Mouse (Mus musculus) kidney, embryonic 16.5 days (tissue): ENCODE results near the gene Strip1. TPM values are rescaled to one million over a fixed set of nuclear protein-coding genes. Genes with fewer than 3 reads are reported as not detected.

Source experiments
- ATAC-seq: fragments of 200-750 bp; cut with Nextera tagmentation; 2 replicates; pipeline ENCODE4 v1.8.0; 2017; ENCODE audit warnings: moderate TSS enrichment; ENCODE audit not compliant: low FRiP score, low TSS enrichment
- H3K27ac ChIP-seq: fragments of 300-500 bp; sonication (generic); 2 replicates; pipeline ENCODE4 v1.5.1; 2014; ENCODE audit warnings: low read length
- H3K27me3 ChIP-seq: fragments of 300-500 bp; sonication (generic); 2 replicates; pipeline ENCODE4 v1.6.1; 2014; ENCODE audit warnings: low read length, control low read depth, mixed read lengths; ENCODE audit not compliant: insufficient read depth
- H3K36me3 ChIP-seq: fragments of 300-500 bp; sonication (generic); 2 replicates; pipeline ENCODE4 v1.6.1; 2014; ENCODE audit warnings: low read length, control low read depth, mixed read lengths; ENCODE audit not compliant: insufficient read depth
- H3K4me1 ChIP-seq: fragments of 300-500 bp; sonication (generic); 2 replicates; pipeline ENCODE4 v1.6.1; 2014; ENCODE audit warnings: low read length, control low read depth, mixed read lengths; ENCODE audit not compliant: insufficient read depth
- H3K4me2 ChIP-seq: fragments of 300-500 bp; sonication (generic); replicated peaks from 2 replicates; pipeline ENCODE4 v1.6.1; 2014; ENCODE audit warnings: low read depth, low read length
- H3K4me3 ChIP-seq: fragments of 300-500 bp; sonication (generic); 2 replicates; pipeline ENCODE4 v1.5.1; 2014; ENCODE audit warnings: mild to moderate bottlenecking, low read length
- H3K9ac ChIP-seq: fragments of 300-500 bp; sonication (generic); replicated peaks from 2 replicates; pipeline ENCODE4 v1.6.1; 2014; ENCODE audit warnings: low read length
- H3K9me3 ChIP-seq: fragments of 300-500 bp; sonication (generic); 2 replicates; pipeline ENCODE4 v1.6.1; 2016; ENCODE audit warnings: low read length, control low read depth
- WGBS: fragments of 180-500 bp; shearing (Covaris S2); extraction: QIAGEN DNeasy Blood & Tissue Kit; methylation state at CpG from one replicate; pipeline ENCODE4 v1.1.7; 2014; 5-methylcytosine and 5-hydroxymethylcytosine counted together
- polyA plus RNA-seq: library from polyadenylated mRNA; unstranded; fragments of >200 nt; fragmentation: Nextera tagmentation; extraction: Ambion mirVana; gene quantifications from 2 replicates; pipeline ENCODE4 v1.2.1, GENCODE M21; 2015

The Strip1 gene
- polyA plus RNA-seq, 1 experiment from 2014 or later: 46.8 TPM

GRCm38 (mm10) chr3:107597586-107598389, 33.7 kb downstream of the Strip1 start:
- Histone ChIP-seq H3K4me2 (no peak overlapping the region), H3K27me3 (peaks cover 81% of the 10 kb centered on the region), H3K9me3 (no peaks in the 10 kb centered on the region), H3K4me1 (peaks cover 10% of the 10 kb centered on the region), H3K36me3 (no peaks in the 10 kb centered on the region), H3K9ac (no peak overlapping the region), H3K4me3 (no peak overlapping the region), H3K27ac (no peak overlapping the region)
- WGBS: 7% methylated on average over 22 of the region's 22 CpGs
- no peak for ATAC-seq

- WGBS: 3% methylated on average over 21 of the region's 24 CpGs
- H3K4me2 ChIP-seq: no peak overlapping the region
- no peak overlapping the region for H3K27ac ChIP-seq
- no peak overlapping the region for H3K4me3 ChIP-seq
- H3K9ac ChIP-seq: no peak overlapping the region
- H3K9me3 ChIP-seq: no peaks in the 10 kb centered on the region
- H3K36me3 ChIP-seq: no peaks in the 10 kb centered on the region
- no peak for ATAC-seq
- H3K27me3 ChIP-seq: peaks cover 87% of the 10 kb centered on the region
- peaks cover 10% of the 10 kb centered on the region for H3K4me1 ChIP-seq
These were observed 34.4 kb downstream of the Strip1 start for GRCm38 (mm10) chr3:107597134-107597533.

- Histone ChIP-seq H3K27me3 (peaks cover 90% of the 10 kb centered on the region), H3K9ac (no peak overlapping the region), H3K27ac (no peak overlapping the region), H3K9me3 (no peaks in the 10 kb centered on the region), H3K36me3 (no peaks in the 10 kb centered on the region), H3K4me1 (peaks cover 10% of the 10 kb centered on the region), H3K4me2 (no peak overlapping the region), H3K4me3 (0 out of 2 replicates have a peak overlapping the region, but pooled peaks have one; percentile 11)
- WGBS: 1% methylated on average over 26 of the region's 26 CpGs
- no peak for ATAC-seq
These were observed 34.9 kb downstream of the Strip1 start for GRCm38 (mm10) chr3:107596559-107596958.

- peaks cover 90% of the 10 kb centered on the region for H3K27me3 ChIP-seq
- peak overlapping the region; percentile 45; the same call in 1 of the 2 replicates for H3K4me3 ChIP-seq
- H3K36me3 ChIP-seq: no peaks in the 10 kb centered on the region
- no peak overlapping the region for H3K9ac ChIP-seq
- H3K4me2 ChIP-seq: no peak overlapping the region; the same call in 1 of the 2 replicates
- 2% methylated on average over 34 of the region's 34 CpGs for WGBS
- peaks cover 10% of the 10 kb centered on the region for H3K4me1 ChIP-seq
- ATAC-seq: peak; percentile 27; the same call in 1 of the 2 replicates
- H3K9me3 ChIP-seq: no peaks in the 10 kb centered on the region
- H3K27ac ChIP-seq: no peak overlapping the region
These were observed 35.5 kb downstream of the Strip1 start for GRCm38 (mm10) chr3:107595938-107596461.

GRCm38 (mm10) chr3:107595264-107595937, 36.1 kb downstream of the Strip1 start:
- 0% methylated on average over 48 of the region's 50 CpGs for WGBS
- H3K9me3 ChIP-seq: no peaks in the 10 kb centered on the region
- peak overlapping the region; percentile 59 for H3K9ac ChIP-seq
- peak overlapping the region; percentile 63 for H3K4me2 ChIP-seq
- peak; percentile 20; the same call in 1 of the 2 replicates for ATAC-seq
- peaks cover 10% of the 10 kb centered on the region for H3K4me1 ChIP-seq
- peak overlapping the region; percentile 45 for H3K4me3 ChIP-seq
- no peak overlapping the region for H3K27ac ChIP-seq
- H3K36me3 ChIP-seq: no peaks in the 10 kb centered on the region
- peaks cover 88% of the 10 kb centered on the region for H3K27me3 ChIP-seq

- peak within 1 kb of the TSS; percentile 45 for H3K4me3 ChIP-seq
These were observed 36.7 kb downstream of the Strip1 start, which contains the start of gene Alx3 for GRCm38 (mm10) chr3:107594662-107595263. Gene Alx3, plus strand, starts transcription at chr3:107595031.

GRCm38 (mm10) chr3:107593632-107594031, 37.9 kb downstream of the Strip1 start:
- H3K4me2 ChIP-seq: no peak overlapping the region
- WGBS: 17% methylated on average over 2 of the region's 2 CpGs

More at GRCm38 (mm10) chr3:107594662-107595263, 36.7 kb downstream of the Strip1 start, which contains the start of gene Alx3:
- Histone ChIP-seq H3K9me3 (no peaks in the 10 kb centered on the region), H3K9ac (peak within 1 kb of the TSS; percentile 59), H3K4me2 (peak within 1 kb of the TSS; percentile 63), H3K27me3 (peaks cover 88% of the 10 kb centered on the region), H3K27ac (no peak within 1 kb of the TSS), H3K36me3 (no peaks in the 10 kb centered on the region), H3K4me1 (peaks cover 10% of the 10 kb centered on the region)
- ATAC-seq: peak; percentile 43
- under 1% methylated on average over 25 of the region's 46 CpGs for WGBS

GRCm38 (mm10) chr3:107591612-107592011, 39.9 kb downstream of the Strip1 start:
- H3K27me3 ChIP-seq: peaks cover 92% of the 10 kb centered on the region
- no peak for ATAC-seq
- WGBS: 73% methylated on average over 1 of the region's 1 CpGs
- no peak overlapping the region for H3K9ac ChIP-seq
- no peak overlapping the region for H3K4me3 ChIP-seq
- no peak overlapping the region for H3K27ac ChIP-seq
- H3K4me1 ChIP-seq: peaks cover 10% of the 10 kb centered on the region
- H3K36me3 ChIP-seq: no peaks in the 10 kb centered on the region
- no peaks in the 10 kb centered on the region for H3K9me3 ChIP-seq
- no peak overlapping the region for H3K4me2 ChIP-seq

More at GRCm38 (mm10) chr3:107593632-107594031, 37.9 kb downstream of the Strip1 start:
- Histone ChIP-seq H3K36me3 (no peaks in the 10 kb centered on the region), H3K4me3 (no peak overlapping the region), H3K9ac (no peak overlapping the region), H3K4me1 (peaks cover 10% of the 10 kb centered on the region), H3K27me3 (peaks cover 88% of the 10 kb centered on the region), H3K27ac (no peak overlapping the region), H3K9me3 (no peaks in the 10 kb centered on the region)
- ATAC-seq: no peak

- Histone ChIP-seq H3K4me2 (no peak overlapping the region), H3K4me3 (no peak overlapping the region), H3K9me3 (no peaks in the 10 kb centered on the region), H3K4me1 (peaks cover 9% of the 10 kb centered on the region), H3K36me3 (no peaks in the 10 kb centered on the region), H3K27me3 (peaks cover 96% of the 10 kb centered on the region), H3K27ac (no peak overlapping the region), H3K9ac (no peak overlapping the region)
- WGBS: 73% methylated on average over 6 of the region's 6 CpGs
- no peak for ATAC-seq
These were observed 45.0 kb downstream of the Strip1 start for GRCm38 (mm10) chr3:107586504-107586903.
